Mouse (Mus musculus) midbrain, embryonic 15.5 days (tissue): ENCODE data around the gene Zfp526. TPM values are rescaled to one million over a fixed set of nuclear protein-coding genes. Genes with fewer than 3 reads are reported as not detected.

Experiments used
- ATAC-seq: fragments of 200-750 bp; cut with Nextera tagmentation; replicated peaks from 2 replicates; pipeline ENCODE4 v1.8.0; 2017; ENCODE audit warnings: moderate TSS enrichment
- H3K27ac ChIP-seq: fragments of 300-500 bp; sonication (generic); 2 replicates; pipeline ENCODE4 v1.5.1; 2015; ENCODE audit warnings: mild to moderate bottlenecking, inconsistent platforms
- H3K27me3 ChIP-seq: fragments of 300-500 bp; sonication (generic); replicated peaks from 2 replicates; pipeline ENCODE4 v1.6.1; 2015; ENCODE audit warnings: inconsistent platforms
- H3K36me3 ChIP-seq: fragments of 300-500 bp; sonication (generic); replicated peaks from 2 replicates; pipeline ENCODE4 v1.6.1; 2015; ENCODE audit warnings: inconsistent platforms
- H3K4me1 ChIP-seq: fragments of 300-500 bp; sonication (generic); 2 replicates; pipeline ENCODE4 v1.6.1; 2015; ENCODE audit warnings: inconsistent platforms
- H3K4me2 ChIP-seq: fragments of 300-500 bp; sonication (generic); 2 replicates; pipeline ENCODE4 v1.6.1; 2015; ENCODE audit warnings: inconsistent platforms, mild to moderate bottlenecking, moderate library complexity
- H3K4me3 ChIP-seq: fragments of 300-500 bp; sonication (generic); 2 replicates; pipeline ENCODE4 v1.5.1; 2015; ENCODE audit warnings: mild to moderate bottlenecking, inconsistent platforms
- H3K9ac ChIP-seq: fragments of 300-500 bp; sonication (generic); 2 replicates; pipeline ENCODE4 v1.6.1; 2015; ENCODE audit warnings: mild to moderate bottlenecking, inconsistent platforms
- H3K9me3 ChIP-seq: fragments of 300-500 bp; sonication (generic); 2 replicates; pipeline ENCODE4 v1.6.1; 2016; ENCODE audit warnings: inconsistent platforms
- WGBS: fragments of 180-500 bp; shearing (Covaris S2); methylation state at CpG from one replicate; pipeline ENCODE4 v1.1.7; 2015; ENCODE audit warnings: mixed read lengths; 5-methylcytosine and 5-hydroxymethylcytosine counted together
- polyA plus RNA-seq: library from polyadenylated mRNA; unstranded; fragments of >200 nt; fragmentation: Nextera tagmentation; extraction: Ambion mirVana; gene quantifications from 2 replicates; pipeline ENCODE4 v1.2.1, GENCODE M21; 2015

The Zfp526 gene
- polyA plus RNA-seq, 1 experiment from 2014 or later: 1.8 TPM

DNA sequence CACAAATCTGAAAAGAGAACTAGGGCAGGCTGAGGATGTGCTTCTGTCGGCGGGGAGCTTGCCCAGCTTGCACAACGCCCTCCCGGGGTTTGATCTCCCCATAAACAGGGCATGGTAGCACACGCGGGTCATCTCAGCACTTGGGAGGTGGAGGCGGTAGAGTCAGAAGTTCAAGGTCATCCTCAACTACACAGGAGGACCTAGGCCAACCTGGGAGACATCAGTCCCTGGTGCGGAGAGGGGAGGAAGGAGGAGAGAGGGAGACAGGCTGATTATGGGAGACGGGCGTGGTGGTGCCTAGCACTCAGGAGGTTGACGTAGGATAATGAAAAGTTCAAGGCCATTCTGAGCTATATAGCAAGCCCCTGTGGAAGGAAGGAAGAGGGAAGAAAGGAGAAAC, 30.4 kb upstream of the Zfp526 start:
- H3K27ac ChIP-seq: no peak overlapping the region

DNA sequence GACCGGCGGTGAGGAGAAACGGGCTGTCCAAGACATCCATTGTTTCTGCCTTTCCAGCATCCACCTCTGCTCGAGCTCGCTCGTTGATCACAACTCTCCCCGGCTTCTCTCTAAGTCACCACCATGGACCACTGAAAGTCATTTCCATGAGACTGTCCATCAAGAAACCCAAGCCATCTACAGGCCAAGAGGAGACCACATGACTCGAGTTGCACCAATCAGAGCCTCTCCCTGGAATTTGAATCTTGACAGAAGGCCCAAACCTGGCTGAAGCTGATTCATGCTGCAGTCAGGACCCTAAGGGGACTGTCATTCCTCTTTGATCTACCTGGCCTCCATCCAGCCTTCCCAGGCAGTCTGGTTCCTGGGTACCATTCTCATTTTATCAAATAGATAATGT, 29.1 kb upstream of the Zfp526 start:
- Histone ChIP-seq H3K9ac (no peak overlapping the region), H3K27ac (peak overlapping the region; percentile 14; the same call in 1 of the 2 replicates), H3K4me2 (no peak overlapping the region), H3K9me3 (no peaks in the 10 kb centered on the region), H3K36me3 (no peaks in the 10 kb centered on the region), H3K4me1 (no peaks in the 10 kb centered on the region), H3K4me3 (no peak overlapping the region), H3K27me3 (no peaks in the 10 kb centered on the region)
- WGBS: 69% methylated on average over 8 of the region's 8 CpGs
- peak; percentile 71 for ATAC-seq

More for the DNA sequence above, 30.4 kb upstream of the Zfp526 start:
- no peak overlapping the region for H3K4me2 ChIP-seq
- H3K4me3 ChIP-seq: no peak overlapping the region
- no peaks in the 10 kb centered on the region for H3K9me3 ChIP-seq
- no peak overlapping the region for H3K9ac ChIP-seq
- 87% methylated on average over 11 of the region's 11 CpGs for WGBS
- no peaks in the 10 kb centered on the region for H3K27me3 ChIP-seq
- no peaks in the 10 kb centered on the region for H3K4me1 ChIP-seq
- H3K36me3 ChIP-seq: no peaks in the 10 kb centered on the region
- no peak for ATAC-seq

DNA sequence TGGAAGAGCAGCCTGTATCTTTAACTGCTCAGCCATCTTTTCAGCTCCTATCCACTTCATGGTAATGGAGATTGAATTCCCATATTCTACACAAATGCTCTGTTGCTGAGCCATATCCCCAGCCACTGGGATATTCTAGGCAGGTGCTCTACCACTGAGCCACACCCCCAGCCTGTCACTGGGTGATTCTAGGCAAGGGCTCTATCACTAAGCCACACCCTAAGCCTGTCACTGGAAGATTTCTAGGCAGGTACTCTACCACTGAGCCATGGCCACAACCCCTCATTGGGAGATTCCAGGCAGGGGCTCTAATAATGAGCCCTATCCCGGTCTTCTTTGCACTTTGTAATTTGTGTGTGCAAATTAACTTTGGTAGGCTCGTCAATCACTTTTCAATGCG, 26.1 kb upstream of the Zfp526 start:
- H3K36me3 ChIP-seq: 0 out of 2 replicates have a peak, but pooled peaks cover 2% of the 10 kb centered on the region
- H3K4me1 ChIP-seq: no peaks in the 10 kb centered on the region
- H3K4me3 ChIP-seq: no peak overlapping the region
- H3K9ac ChIP-seq: no peak overlapping the region
- no peaks in the 10 kb centered on the region for H3K27me3 ChIP-seq
- no peak overlapping the region for H3K4me2 ChIP-seq
- no peaks in the 10 kb centered on the region for H3K9me3 ChIP-seq
- 79% methylated on average over 3 of the region's 3 CpGs for WGBS
- ATAC-seq: no peak
- H3K27ac ChIP-seq: no peak overlapping the region

DNA sequence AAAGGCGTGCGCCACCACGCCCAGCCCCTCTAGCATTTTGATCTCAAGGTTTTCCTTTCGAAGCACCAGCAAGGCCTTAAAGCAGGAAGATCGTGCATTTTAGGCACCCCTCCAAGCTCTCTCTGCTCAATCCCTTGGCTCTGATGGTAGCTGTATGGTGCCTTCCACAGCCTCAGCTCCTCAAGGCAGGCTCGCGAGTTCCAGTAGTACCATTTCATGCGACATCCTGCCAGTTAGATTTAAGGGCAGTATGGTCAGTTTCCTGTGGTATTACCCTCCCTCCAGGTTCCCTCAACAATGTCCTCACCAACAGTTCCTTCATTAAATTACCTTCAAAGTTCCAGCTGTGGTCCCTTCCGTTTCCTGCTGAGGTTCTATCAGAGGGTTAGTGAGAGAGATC, 25.1 kb upstream of the Zfp526 start:
- Histone ChIP-seq H3K9ac (no peak overlapping the region), H3K27ac (no peak overlapping the region), H3K9me3 (no peaks in the 10 kb centered on the region), H3K36me3 (0 out of 2 replicates have a peak, but pooled peaks cover 2% of the 10 kb centered on the region), H3K27me3 (no peaks in the 10 kb centered on the region), H3K4me2 (no peak overlapping the region), H3K4me1 (no peaks in the 10 kb centered on the region), H3K4me3 (no peak overlapping the region)
- ATAC-seq: no peak
- 89% methylated on average over 9 of the region's 9 CpGs for WGBS

DNA sequence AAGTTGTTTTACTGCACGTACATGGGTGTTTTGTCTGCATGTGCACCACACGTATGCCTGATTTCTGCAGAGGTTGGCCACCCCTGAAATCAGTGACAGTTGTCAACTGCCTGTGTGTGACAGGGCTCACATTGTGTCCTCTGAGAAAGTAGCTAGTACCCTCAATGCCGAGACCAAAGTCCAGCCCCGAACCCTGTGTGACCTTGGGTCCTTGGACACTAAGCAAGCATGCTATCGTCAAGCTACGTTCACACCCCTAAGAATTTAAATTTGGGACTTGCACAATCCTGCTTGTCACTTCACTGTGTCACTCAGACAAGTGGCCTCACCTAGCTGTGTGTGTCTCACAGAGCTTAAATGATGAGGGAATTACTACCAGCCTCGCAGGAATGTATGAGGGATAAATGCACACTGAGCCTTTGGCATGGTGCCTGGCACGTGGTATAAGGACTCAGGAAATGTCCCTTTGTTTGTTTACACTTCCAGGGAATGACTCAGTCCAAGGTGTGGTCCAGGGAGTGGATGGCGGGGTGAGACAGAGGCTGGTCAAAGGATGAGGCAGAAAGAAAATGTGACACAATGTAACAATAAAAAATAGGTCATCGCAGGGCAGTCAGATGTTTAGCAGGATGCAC, 23.7 kb upstream of the Zfp526 start:
- peaks cover 5% of the 10 kb centered on the region; the same call in 1 of the 2 replicates for H3K36me3 ChIP-seq

DNA sequence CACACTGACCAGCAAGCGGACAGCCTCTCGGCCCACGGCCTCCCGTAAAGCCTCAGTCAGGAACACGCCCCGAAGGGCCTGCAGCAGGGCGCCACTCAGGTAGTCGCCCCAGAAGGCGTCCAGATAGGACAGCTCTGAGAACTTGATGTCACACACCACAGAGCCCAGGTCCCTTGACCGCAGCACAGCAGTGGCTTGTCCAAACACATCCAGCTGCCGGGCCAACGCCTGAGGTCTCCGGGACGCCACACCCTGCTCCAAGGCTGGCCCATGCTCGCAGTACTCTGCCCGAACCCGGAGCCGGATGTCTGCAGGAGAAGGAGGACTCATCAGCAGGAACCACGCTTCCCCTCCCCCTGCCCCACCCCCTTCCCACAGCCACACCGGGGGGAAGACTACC, 17.6 kb upstream of the Zfp526 start:
- ATAC-seq: no peak
- H3K27ac ChIP-seq: no peak overlapping the region
- peaks cover 13% of the 10 kb centered on the region; the same call in 1 of the 2 replicates for H3K36me3 ChIP-seq
- WGBS: 93% methylated on average over 20 of the region's 20 CpGs
- no peak overlapping the region for H3K4me3 ChIP-seq
- H3K4me1 ChIP-seq: no peaks in the 10 kb centered on the region
- no peaks in the 10 kb centered on the region for H3K9me3 ChIP-seq
- H3K27me3 ChIP-seq: no peaks in the 10 kb centered on the region
- H3K4me2 ChIP-seq: no peak overlapping the region
- H3K9ac ChIP-seq: no peak overlapping the region

More for the DNA sequence above, 23.7 kb upstream of the Zfp526 start:
- no peaks in the 10 kb centered on the region for H3K27me3 ChIP-seq
- no peaks in the 10 kb centered on the region for H3K9me3 ChIP-seq
- H3K4me3 ChIP-seq: no peak overlapping the region
- no peaks in the 10 kb centered on the region for H3K4me1 ChIP-seq
- H3K4me2 ChIP-seq: no peak overlapping the region
- no peak for ATAC-seq
- H3K9ac ChIP-seq: no peak overlapping the region
- H3K27ac ChIP-seq: no peak overlapping the region
- 72% methylated on average over 10 of the region's 10 CpGs for whole genome bisulfite sequencing

DNA sequence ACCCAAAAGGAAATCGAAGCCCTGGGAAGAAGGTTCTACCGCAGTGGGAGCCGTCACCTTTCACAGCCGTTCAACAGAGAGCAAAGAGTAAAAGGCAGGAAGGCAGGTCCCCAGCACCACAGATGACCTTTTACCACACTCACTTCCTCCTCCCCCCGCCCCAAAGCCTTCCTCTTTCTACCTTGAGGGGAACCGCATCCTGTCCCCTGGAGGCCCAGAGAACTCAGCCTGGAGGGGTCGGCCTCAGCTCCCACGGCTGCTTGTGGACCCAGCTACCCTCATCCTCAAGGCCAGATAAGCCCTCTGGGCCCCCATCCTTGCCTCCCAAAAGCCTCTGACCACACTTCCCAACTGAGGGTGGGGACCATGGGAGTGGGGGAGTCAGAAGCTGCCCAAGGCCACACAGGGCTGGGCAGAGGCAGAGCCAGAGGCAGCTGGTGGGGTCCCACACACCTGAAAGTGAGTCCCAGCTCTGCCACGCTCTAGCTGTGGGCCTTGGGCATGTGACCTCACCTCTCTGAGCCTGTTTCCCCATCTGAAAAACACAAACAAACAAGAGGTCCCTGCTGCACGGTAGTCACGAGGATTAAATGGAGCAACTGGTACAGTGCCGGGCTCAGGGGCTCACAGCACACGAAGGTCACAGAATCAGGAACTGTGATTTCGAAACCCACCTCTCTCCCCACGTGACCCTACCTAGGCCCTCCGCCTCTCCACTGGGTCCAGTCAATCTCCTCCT, 15.7 kb upstream of the Zfp526 start:
- no peak overlapping the region for H3K4me2 ChIP-seq
- WGBS: 86% methylated on average over 16 of the region's 16 CpGs
- no peak for ATAC-seq

DNA sequence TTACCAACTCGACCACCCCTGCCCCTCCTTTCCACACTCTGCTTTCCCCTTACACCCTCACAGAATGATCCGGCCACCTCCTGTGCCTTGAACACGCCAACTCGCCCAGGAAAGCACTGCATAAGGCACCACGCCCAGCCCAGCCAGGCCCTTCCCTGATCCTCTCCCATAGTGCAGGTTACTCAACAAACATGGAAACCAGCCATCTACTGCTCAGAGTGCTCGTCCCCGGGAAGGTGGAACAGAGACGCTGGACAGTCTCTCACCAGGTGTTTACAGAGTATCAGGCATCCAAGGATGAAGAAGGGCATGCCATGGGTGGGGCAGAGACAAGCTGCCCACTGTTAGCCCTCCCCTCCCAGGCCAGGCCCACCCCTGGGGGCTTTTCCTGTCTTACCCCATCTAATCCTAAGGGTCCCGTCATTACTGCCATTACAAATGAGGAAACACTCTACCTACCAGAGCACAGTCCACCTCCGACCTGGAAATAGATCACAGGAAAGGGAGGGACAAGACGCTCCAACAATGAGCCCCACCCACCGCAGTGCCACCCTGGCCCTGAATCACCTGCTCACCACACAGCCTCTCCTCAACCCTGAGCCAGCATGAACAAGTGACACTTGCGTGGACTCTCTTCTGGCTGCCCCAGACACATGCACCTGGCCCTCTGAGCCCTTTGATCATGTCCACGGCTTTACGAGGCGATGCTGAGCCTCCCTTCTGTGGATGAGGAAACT, 15.0 kb upstream of the Zfp526 start:
- no peaks in the 10 kb centered on the region for H3K4me1 ChIP-seq
- ATAC-seq: no peak
- no peak overlapping the region for H3K4me2 ChIP-seq
- H3K9me3 ChIP-seq: no peaks in the 10 kb centered on the region
- H3K9ac ChIP-seq: no peak overlapping the region
- H3K4me3 ChIP-seq: no peak overlapping the region
- 87% methylated on average over 16 of the region's 16 CpGs for WGBS
- H3K27me3 ChIP-seq: no peaks in the 10 kb centered on the region
- no peak overlapping the region for H3K27ac ChIP-seq
- H3K36me3 ChIP-seq: peaks cover 26% of the 10 kb centered on the region; the same call in 1 of the 2 replicates

More for the DNA sequence above, 15.7 kb upstream of the Zfp526 start:
- H3K27ac ChIP-seq: no peak overlapping the region
- peaks cover 20% of the 10 kb centered on the region; the same call in 1 of the 2 replicates for H3K36me3 ChIP-seq
- no peaks in the 10 kb centered on the region for H3K27me3 ChIP-seq
- no peaks in the 10 kb centered on the region for H3K9me3 ChIP-seq
- no peak overlapping the region for H3K4me3 ChIP-seq
- no peak overlapping the region for H3K9ac ChIP-seq
- H3K4me1 ChIP-seq: no peaks in the 10 kb centered on the region

DNA sequence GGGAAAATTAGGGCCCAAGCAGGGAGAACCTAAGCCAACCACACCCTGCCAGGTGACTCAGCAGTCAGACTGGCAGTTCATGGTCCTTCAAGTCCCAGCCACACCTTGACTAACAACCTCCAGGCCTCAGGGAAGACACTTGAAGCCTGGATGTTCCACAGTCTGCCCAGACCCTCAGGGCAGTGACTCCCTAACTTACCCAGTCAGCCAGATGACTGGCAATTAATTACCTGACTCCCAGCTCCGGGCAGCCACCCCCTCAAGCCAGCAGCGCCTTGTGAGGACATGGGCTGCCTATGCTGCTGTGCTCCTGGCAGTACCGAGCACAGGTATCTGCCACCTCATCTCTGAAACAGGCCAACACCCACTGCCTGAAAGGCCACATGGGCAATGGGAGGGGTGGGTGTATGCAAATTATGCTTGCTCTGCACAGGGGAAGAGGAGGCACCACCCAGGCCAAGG, 12.0 kb upstream of the Zfp526 start:
- Histone ChIP-seq H3K9me3 (no peaks in the 10 kb centered on the region), H3K9ac (no peak overlapping the region), H3K27me3 (no peaks in the 10 kb centered on the region), H3K4me1 (no peaks in the 10 kb centered on the region), H3K36me3 (peaks cover 18% of the 10 kb centered on the region; the same call in 1 of the 2 replicates), H3K27ac (no peak overlapping the region), H3K4me3 (no peak overlapping the region), H3K4me2 (no peak overlapping the region)
- no peak for ATAC-seq
- 81% methylated on average over 3 of the region's 3 CpGs for WGBS

DNA sequence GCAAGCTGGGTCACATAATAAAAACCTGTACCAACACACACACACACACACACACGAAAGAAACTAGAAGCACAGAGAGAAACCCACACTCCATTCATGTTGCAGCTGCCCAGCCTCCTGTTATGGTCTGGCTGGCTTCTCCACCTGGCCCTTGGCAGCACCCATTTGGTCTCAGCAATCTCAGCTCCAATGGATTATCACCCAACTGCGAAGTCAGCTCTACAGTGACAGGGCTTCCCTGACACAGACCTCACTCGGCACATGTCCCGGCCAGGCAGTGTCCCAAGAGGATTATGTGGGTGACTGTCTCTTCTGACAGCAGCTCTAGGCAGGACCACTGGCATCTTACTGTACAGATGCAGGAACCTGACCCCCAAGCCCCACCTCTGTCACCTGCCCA, 10.7 kb upstream of the Zfp526 start:
- Histone ChIP-seq H3K27me3 (no peaks in the 10 kb centered on the region), H3K27ac (no peak overlapping the region), H3K4me3 (no peak overlapping the region), H3K4me1 (no peaks in the 10 kb centered on the region), H3K9ac (no peak overlapping the region), H3K4me2 (no peak overlapping the region), H3K36me3 (peaks cover 24% of the 10 kb centered on the region; the same call in 1 of the 2 replicates), H3K9me3 (no peaks in the 10 kb centered on the region)
- WGBS: 87% methylated on average over 4 of the region's 4 CpGs
- ATAC-seq: no peak

DNA sequence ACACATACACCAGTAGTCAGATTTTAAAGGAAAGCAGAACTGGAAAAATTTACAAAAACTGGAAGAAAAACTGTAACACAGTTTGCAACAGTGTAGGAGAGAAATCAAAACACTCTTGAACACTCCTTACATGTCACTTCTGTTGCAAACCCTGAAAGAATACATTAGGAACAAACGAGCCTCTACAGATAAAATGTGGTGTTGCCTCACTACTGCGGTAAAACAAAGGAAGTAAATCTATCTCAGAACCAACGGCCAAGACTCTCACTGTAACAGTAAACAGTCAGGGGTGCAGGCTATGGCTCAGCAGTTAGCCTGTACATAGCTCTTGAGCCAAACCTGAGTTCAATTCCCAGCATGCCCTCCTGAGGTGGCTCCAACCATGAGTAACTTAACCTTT, 8.1 kb upstream of the Zfp526 start:
- Histone ChIP-seq H3K4me1 (peaks cover 5% of the 10 kb centered on the region), H3K4me2 (no peak overlapping the region), H3K4me3 (no peak overlapping the region), H3K27ac (no peak overlapping the region), H3K36me3 (peaks cover 24% of the 10 kb centered on the region; the same call in 1 of the 2 replicates), H3K9ac (no peak overlapping the region), H3K9me3 (no peaks in the 10 kb centered on the region), H3K27me3 (no peaks in the 10 kb centered on the region)
- 89% methylated on average over 3 of the region's 3 CpGs for WGBS
- no peak for ATAC-seq

DNA sequence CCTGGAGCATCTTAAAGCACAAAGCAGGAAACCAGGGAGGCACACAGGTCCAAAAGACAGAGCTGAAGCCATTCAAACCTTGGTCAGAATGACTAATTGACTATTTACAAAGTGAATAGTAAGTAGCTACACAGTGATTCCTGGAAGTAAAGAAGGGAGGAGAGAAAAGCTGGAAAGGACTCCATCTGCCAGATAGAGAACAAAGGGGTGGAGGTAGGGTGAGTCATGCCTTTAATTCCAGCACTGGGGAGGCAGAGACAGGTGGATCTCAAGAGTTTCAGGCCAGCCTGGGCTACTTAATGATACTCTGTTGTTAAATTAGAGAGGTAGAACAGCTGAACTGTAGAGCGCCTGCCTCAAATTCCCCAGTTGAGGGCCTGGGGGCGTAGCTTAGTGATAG, 7.1 kb upstream of the Zfp526 start:
- H3K9me3 ChIP-seq: no peaks in the 10 kb centered on the region
- H3K9ac ChIP-seq: no peak overlapping the region
- H3K36me3 ChIP-seq: peaks cover 24% of the 10 kb centered on the region; the same call in 1 of the 2 replicates
- ATAC-seq: no peak
- H3K4me3 ChIP-seq: no peak overlapping the region
- H3K4me1 ChIP-seq: peaks cover 13% of the 10 kb centered on the region
- H3K27me3 ChIP-seq: no peaks in the 10 kb centered on the region
- no peak overlapping the region for H3K4me2 ChIP-seq
- H3K27ac ChIP-seq: no peak overlapping the region
- 92% methylated on average over 2 of the region's 2 CpGs for WGBS
